Mouse (Mus musculus) lung, embryonic 14.5 days (tissue): ENCODE data around the gene Fam49a. TPM values are rescaled to one million over a fixed set of nuclear protein-coding genes. Genes with fewer than 3 reads are reported as not detected.

Experiments used
- ATAC-seq: fragments of 200-750 bp; cut with Nextera tagmentation; 2 replicates; pipeline ENCODE4 v1.8.0; 2017; ENCODE audit warnings: mild to moderate bottlenecking, moderate TSS enrichment, moderate library complexity; ENCODE audit not compliant: insufficient read depth
- DNase-seq: peaks from one replicate; pipeline ENCODE4 v3.0.0-alpha.2; 2015
- H3K27ac ChIP-seq: fragments of 300-500 bp; sonication (generic); 2 replicates; pipeline ENCODE4 v1.5.1; 2014; ENCODE audit warnings: low read depth, mild to moderate bottlenecking, moderate library complexity
- H3K27me3 ChIP-seq: fragments of 300-500 bp; sonication (generic); 2 replicates; pipeline ENCODE4 v1.6.1; 2014; ENCODE audit warnings: low read length, control low read depth; ENCODE audit not compliant: insufficient read depth
- H3K36me3 ChIP-seq: fragments of 300-500 bp; sonication (generic); 2 replicates; pipeline ENCODE4 v1.6.1; 2014; ENCODE audit warnings: control low read depth; ENCODE audit not compliant: insufficient read depth
- H3K4me1 ChIP-seq: fragments of 300-500 bp; sonication (generic); 2 replicates; pipeline ENCODE4 v1.6.1; 2014; ENCODE audit warnings: antibody characterized with exemption, control low read depth; ENCODE audit not compliant: insufficient read depth
- H3K4me2 ChIP-seq: fragments of 300-500 bp; sonication (generic); 2 replicates; pipeline ENCODE4 v1.6.1; 2014; ENCODE audit warnings: mild to moderate bottlenecking
- H3K4me3 ChIP-seq: fragments of 300-500 bp; sonication (generic); 2 replicates; pipeline ENCODE4 v1.5.1; 2014; ENCODE audit warnings: low read depth, low read length
- H3K9ac ChIP-seq: fragments of 300-500 bp; sonication (generic); 2 replicates; pipeline ENCODE4 v1.6.1; 2014
- H3K9me3 ChIP-seq: fragments of 300-500 bp; sonication (generic); 2 replicates; pipeline ENCODE4 v1.6.1; 2016; ENCODE audit warnings: low read depth, low read length, control low read depth
- CTCF ChIP-seq: IDR thresholded peaks from 2 replicates; pipeline ENCODE4 v1.5.1; 2016; ENCODE audit warnings: antibody characterized with exemption, low read depth
- WGBS: fragments of 180-500 bp; shearing (Covaris S2); extraction: QIAGEN DNeasy Blood & Tissue Kit; methylation state at CpG from one replicate; pipeline ENCODE4 v1.1.7; 2014; 5-methylcytosine and 5-hydroxymethylcytosine counted together
- polyA plus RNA-seq: library from polyadenylated mRNA; unstranded; fragments of >200 nt; fragmentation: Nextera tagmentation; extraction: Ambion mirVana; gene quantifications from 2 replicates; pipeline ENCODE4 v1.2.1, GENCODE M21; 2014

The Fam49a gene
- polyA plus RNA-seq, 1 experiment from 2014 or later, result 14.9 TPM

DNA sequence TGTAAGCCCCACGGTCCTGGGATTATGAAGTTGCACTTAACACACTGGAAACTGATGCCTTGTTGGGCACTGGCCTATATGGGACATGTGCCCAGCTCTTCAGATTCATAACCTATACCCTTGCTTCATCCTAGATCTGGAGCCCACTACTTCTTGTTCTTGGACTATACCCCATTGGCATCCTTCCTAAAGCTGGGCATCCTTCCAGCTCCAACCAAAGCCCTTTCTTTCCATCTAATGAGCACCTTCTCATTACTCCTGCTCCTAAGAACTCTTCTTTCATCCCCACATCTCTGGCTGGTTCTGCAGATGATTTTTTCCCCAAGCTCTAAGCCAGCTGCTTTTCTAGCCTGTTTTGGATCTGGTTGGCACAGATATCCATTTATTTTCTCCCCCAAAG, 127.3 kb downstream of the Fam49a start:
- WGBS, result 86% methylated on average over 1 of the region's 1 CpGs
- TF ChIP-seq CTCF, result no peak
- H3K27me3 ChIP-seq, result no peaks in the 10 kb centered on the region
- no peak for ATAC-seq
- no peak overlapping the region for H3K27ac ChIP-seq
- H3K9me3 ChIP-seq, result no peaks in the 10 kb centered on the region
- no peaks in the 10 kb centered on the region for H3K36me3 ChIP-seq
- no peaks in the 10 kb centered on the region for H3K4me1 ChIP-seq
- no peak overlapping the region for H3K4me3 ChIP-seq
- H3K9ac ChIP-seq, result no peak overlapping the region
- DNase-seq, result no peak
- H3K4me2 ChIP-seq, result no peak overlapping the region

DNA sequence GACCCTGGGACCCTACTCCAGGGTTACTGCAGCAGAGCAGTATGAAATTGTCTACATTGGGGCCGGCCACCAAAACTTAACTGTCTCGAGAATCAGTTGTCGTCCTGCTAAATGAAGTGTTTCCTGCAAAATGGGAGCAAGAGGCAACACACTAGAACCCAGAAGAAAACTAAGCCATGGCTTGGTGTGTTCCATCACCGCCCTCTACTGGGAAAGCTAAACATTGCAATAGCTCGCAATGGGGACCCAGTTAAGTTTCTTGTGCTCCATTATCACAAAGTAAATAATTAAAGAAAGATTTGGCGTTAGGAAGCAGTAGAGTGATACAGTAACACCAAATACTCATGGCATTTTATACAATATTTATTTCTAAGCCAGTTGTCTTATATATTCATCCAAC, 134.3 kb downstream of the Fam49a start:
- WGBS, result 5% methylated on average over 6 of the region's 6 CpGs
- H3K9ac ChIP-seq, result no peak overlapping the region
- H3K4me2 ChIP-seq, result no peak overlapping the region
- no peaks in the 10 kb centered on the region for H3K9me3 ChIP-seq
- H3K27ac ChIP-seq, result no peak overlapping the region
- TF ChIP-seq CTCF, result peak; percentile 86
- DNase-seq, result peak; percentile 86
- H3K4me1 ChIP-seq, result no peaks in the 10 kb centered on the region
- H3K27me3 ChIP-seq, result no peaks in the 10 kb centered on the region
- H3K36me3 ChIP-seq, result no peaks in the 10 kb centered on the region
- no peak overlapping the region for H3K4me3 ChIP-seq
- no peak for ATAC-seq

DNA sequence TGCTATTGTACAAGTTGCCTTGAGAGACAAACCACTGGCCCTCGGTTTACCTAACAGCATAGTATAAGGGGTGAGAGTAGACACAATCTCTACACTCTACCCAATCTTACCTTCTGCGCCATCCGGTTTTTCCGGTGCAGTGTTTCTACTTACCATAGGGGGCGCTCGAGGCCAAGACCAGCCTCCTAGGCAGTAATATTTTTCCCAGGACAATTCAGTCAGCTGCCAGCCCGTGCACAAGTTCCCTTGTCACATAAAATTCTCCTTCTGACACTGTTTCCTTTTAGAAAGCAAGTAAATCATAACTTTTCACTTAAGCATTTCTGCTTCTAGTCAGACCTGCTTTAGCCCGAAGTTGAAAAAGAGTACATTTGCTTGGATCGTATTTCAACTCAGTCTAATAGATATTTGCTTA, 139.1 kb downstream of the Fam49a start:
- Histone ChIP-seq H3K4me2 (peak overlapping the region; percentile 58), H3K9ac (no peak overlapping the region), H3K27ac (0 out of 2 replicates have a peak overlapping the region, but pooled peaks have one; percentile 19), H3K4me1 (no peaks in the 10 kb centered on the region), H3K4me3 (peak overlapping the region; percentile 8; the same call in 1 of the 2 replicates), H3K9me3 (no peaks in the 10 kb centered on the region), H3K36me3 (no peaks in the 10 kb centered on the region), H3K27me3 (no peaks in the 10 kb centered on the region)
- DNase-seq (peak; percentile 84), ATAC-seq (peak; percentile 59)
- 30% methylated on average over 9 of the region's 9 CpGs for WGBS
- TF ChIP-seq CTCF, result peak; percentile 78

DNA sequence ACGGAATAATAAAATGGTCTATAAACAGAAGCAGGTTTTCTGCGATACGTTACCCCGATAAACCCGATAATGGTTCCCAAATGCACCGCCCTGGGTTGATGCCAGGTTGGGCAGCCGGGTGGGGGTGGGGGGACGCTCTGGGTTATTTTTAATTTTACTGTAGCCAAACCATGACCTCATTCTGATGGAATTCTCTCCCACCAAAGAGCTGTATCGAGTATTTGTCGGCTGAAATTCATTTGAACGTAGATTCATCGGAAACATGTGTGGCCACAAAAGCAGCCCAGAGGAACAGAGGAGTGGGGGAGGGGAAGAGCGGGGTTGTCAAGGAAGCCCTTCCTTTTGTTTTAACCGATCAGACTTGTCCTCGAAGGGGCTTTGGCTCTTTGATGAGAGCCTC, 139.6 kb downstream of the Fam49a start:
- H3K4me3 ChIP-seq, result peak overlapping the region; percentile 8; the same call in 1 of the 2 replicates
- TF ChIP-seq CTCF, result no peak
- 11% methylated on average over 15 of the region's 15 CpGs for WGBS
- no peaks in the 10 kb centered on the region for H3K27me3 ChIP-seq
- peak; percentile 73 for DNase-seq
- H3K36me3 ChIP-seq, result no peaks in the 10 kb centered on the region
- ATAC-seq, result peak; percentile 29; the same call in 1 of the 2 replicates
- H3K27ac ChIP-seq, result 0 out of 2 replicates have a peak overlapping the region, but pooled peaks have one; percentile 19
- no peaks in the 10 kb centered on the region for H3K4me1 ChIP-seq
- H3K9ac ChIP-seq, result no peak overlapping the region
- peak overlapping the region; percentile 58 for H3K4me2 ChIP-seq
- no peaks in the 10 kb centered on the region for H3K9me3 ChIP-seq

DNA sequence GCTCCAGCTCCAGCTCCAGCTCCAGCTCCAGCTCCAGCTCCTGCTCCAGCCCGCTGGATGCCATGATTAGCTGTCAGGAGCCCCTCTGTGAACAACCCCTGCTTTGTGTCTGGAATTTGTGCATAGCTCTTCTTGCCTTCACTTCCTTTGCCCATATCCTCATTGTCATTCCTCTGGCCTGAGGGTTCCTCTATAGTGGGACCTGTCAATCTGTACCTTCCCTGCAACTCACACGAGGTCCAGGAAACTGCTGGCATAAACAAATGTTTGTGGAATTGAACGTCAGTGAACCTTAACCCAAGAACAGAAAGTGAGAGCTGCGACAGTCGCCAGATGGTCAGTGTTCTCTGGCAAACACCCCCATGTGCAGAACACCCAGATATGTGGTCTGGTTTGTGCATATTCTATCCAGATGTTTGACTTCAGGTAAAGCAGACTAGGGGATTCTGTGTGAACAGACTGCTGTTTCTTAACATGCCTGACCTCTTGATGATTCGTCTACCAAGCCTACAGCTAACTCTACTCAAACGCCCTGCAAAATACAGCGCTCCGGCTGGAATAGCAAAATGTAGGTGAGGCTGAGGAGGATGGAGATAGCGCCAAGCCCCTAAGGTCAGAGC, 143.7 kb downstream of the Fam49a start:
- DNase-seq (peak; percentile 62), ATAC-seq (peak; percentile 61)
- Histone ChIP-seq H3K4me2 (peak overlapping the region; percentile 29; the same call in 1 of the 2 replicates), H3K4me3 (no peak overlapping the region), H3K9me3 (no peaks in the 10 kb centered on the region), H3K9ac (no peak overlapping the region), H3K4me1 (no peaks in the 10 kb centered on the region), H3K27ac (peak overlapping the region; percentile 5; the same call in 1 of the 2 replicates), H3K36me3 (no peaks in the 10 kb centered on the region), H3K27me3 (no peaks in the 10 kb centered on the region)
- WGBS, result 37% methylated on average over 10 of the region's 10 CpGs
- TF ChIP-seq CTCF, result no peak

DNA sequence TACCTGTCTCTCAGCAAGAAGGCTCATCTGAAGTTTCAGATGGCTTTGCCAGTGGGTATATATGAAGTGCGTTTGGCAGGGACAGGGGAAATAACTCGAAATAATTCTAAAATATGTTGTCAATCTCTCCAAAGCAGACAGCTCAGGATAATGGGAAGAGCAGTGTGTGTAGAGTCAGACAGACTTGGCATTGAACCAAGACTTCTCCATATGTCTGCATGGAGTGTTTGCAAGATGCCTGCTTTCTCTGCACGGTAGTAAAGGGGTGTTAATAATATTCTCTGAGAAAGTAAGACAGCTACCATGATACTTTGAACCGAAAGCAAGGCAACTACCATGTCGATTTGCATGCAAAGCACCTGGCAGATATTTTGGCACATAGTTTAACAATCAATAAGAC, 147.1 kb downstream of the Fam49a start:
- Histone ChIP-seq H3K4me2 (no peak overlapping the region), H3K36me3 (no peaks in the 10 kb centered on the region), H3K27me3 (no peaks in the 10 kb centered on the region), H3K4me1 (no peaks in the 10 kb centered on the region), H3K4me3 (no peak overlapping the region), H3K27ac (no peak overlapping the region), H3K9ac (no peak overlapping the region), H3K9me3 (no peaks in the 10 kb centered on the region)
- ATAC-seq, result no peak
- no peak for TF ChIP-seq CTCF
- WGBS, result 42% methylated on average over 5 of the region's 5 CpGs
- DNase-seq, result peak; percentile 73

DNA sequence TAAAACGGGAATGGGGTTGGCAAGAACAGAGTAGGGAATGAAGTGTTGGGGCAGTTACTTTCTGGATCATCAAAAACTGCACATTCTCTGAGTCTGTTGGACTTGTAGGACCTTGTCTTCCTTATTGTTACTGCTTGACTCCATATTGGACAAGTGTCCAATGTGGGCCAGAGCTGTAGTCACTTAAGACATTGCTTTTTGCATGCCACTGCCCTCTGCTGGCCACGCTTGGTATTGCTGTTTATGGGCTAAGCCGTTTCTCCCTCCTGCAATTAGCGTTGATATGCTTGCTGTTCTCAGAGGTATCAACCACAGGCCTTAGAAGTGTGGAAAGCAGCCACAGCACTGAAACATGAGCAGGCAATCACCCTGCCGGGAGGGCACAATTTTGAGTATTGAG, 150.7 kb downstream of the Fam49a start:
- H3K4me2 ChIP-seq, result no peak overlapping the region
- ATAC-seq, result peak; percentile 47; the same call in 1 of the 2 replicates

More for the DNA sequence above, 150.7 kb downstream of the Fam49a start:
- no peaks in the 10 kb centered on the region for H3K4me1 ChIP-seq
- no peak overlapping the region for H3K9ac ChIP-seq
- WGBS, result 31% methylated on average over 5 of the region's 5 CpGs
- no peaks in the 10 kb centered on the region for H3K9me3 ChIP-seq
- peak; percentile 97 for TF ChIP-seq CTCF
- peak; percentile 91 for DNase-seq
- H3K27me3 ChIP-seq, result no peaks in the 10 kb centered on the region
- H3K4me3 ChIP-seq, result no peak overlapping the region
- H3K36me3 ChIP-seq, result no peaks in the 10 kb centered on the region
- H3K27ac ChIP-seq, result no peak overlapping the region
